Mouse (Mus musculus): ENCODE results near the gene Prpf31. TPM values are rescaled to one million over a fixed set of nuclear protein-coding genes. Genes with fewer than 3 reads are reported as not detected.

Prpf31 gene
- polyA plus RNA-seq, 1 experiment from 2014 or later = 66.3 TPM

DNA sequence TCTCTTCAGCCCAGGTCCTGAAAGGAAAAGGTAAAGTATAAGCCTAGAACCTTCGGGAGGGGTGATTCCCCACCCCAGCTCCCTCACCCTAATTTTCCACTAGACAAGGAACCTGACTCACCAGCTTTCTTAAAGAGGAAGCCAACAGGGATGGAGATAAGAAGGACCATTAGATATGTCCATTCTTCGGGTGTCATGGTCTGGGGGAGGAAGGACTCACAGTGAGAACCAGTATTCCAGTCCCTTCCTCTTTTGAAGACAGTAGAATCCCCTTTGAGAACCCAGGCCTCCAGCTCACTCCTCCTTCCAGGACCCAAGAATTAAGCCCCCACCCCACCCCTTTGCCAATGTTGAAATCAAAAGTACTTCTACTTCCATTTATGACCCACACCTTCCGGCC, 62.1 kb downstream of the Prpf31 start:
- Histone ChIP-seq H3K36me3 (ENCODE audit: insufficient read depth, low read length) (0 out of 2 replicates have a peak, but pooled peaks cover 12% of the 10 kb centered on the region), H3K27me3 (ENCODE audit: insufficient read depth, low read length) (no peaks in the 10 kb centered on the region), H3K9ac (ENCODE audit: low read depth, low read length) (peak overlapping the region; percentile 89), H3K4me1 (replicated peaks; ENCODE audit: insufficient read depth, low read length) (peaks cover 17% of the 10 kb centered on the region), H3K4me2 (ENCODE audit: low read length) (peak overlapping the region; percentile 94), H3K9me3 (replicated peaks; ENCODE audit: low read length) (no peaks in the 10 kb centered on the region), H3K4me3 (replicated peaks; ENCODE audit: low read depth, low read length) (peak overlapping the region; percentile 81), H3K27ac (peak overlapping the region; percentile 95; the same call in 1 of the 2 replicates)
- no peak for DNase-seq (ENCODE audit: low spot score)
- WGBS = 32% methylated on average over 3 of the region's 3 CpGs
- no peak for TF ChIP-seq CTCF (IDR thresholded peaks at IDR 0.05; ENCODE audit: low read depth)
- ATAC-seq (replicated peaks; ENCODE audit: low FRiP score, low read depth) = no peak

Small RNA genes lying within 50 kb of the gene (microRNA-seq; reads per million reads assigned to microRNA genes)
- gene Gm25100 (not detected), gene Mir3572 (1.4 reads per million)

Other genes with a start within 250 kb of the Prpf31 start
- 0.67 and 1.1 TPM in 2 replicates for gene Cacng8, start 239.3 kb upstream of the Prpf31 start, polyA plus RNA-seq (2015; fragmentation: Nextera tagmentation; extraction: Ambion mirVana)
- 0.11 TPM in 1 of 2 replicates, not detected in the other for gene Cacng6, start 205.8 kb upstream of the Prpf31 start, polyA plus RNA-seq (2015; fragmentation: Nextera tagmentation; extraction: Ambion mirVana)
- 0.80 and 0.88 TPM in 2 replicates for gene Tarm1, start 127.4 kb upstream of the Prpf31 start, polyA plus RNA-seq (2015; fragmentation: Nextera tagmentation; extraction: Ambion mirVana)
- 0.14 TPM in 1 of 2 replicates, not detected in the other for gene Oscar, start 13.8 kb upstream of the Prpf31 start, polyA plus RNA-seq (2015; fragmentation: Nextera tagmentation; extraction: Ambion mirVana)
- gene Ndufa3, start 12.6 kb upstream of the Prpf31 start, polyA plus RNA-seq (2015; fragmentation: Nextera tagmentation; extraction: Ambion mirVana) = 637 and 674 TPM in 2 replicates
- gene Tfpt, start 56 bp upstream of the Prpf31 start, polyA plus RNA-seq (2015; fragmentation: Nextera tagmentation; extraction: Ambion mirVana) = 17.0 and 19.3 TPM in 2 replicates
- gene Cnot3, start 15.3 kb downstream of the Prpf31 start, polyA plus RNA-seq (2015; fragmentation: Nextera tagmentation; extraction: Ambion mirVana) = 39.0 and 41.7 TPM in 2 replicates
- 17.5 and 18.5 TPM in 2 replicates for gene Leng1, start 35.9 kb downstream of the Prpf31 start, polyA plus RNA-seq (2015; fragmentation: Nextera tagmentation; extraction: Ambion mirVana)
- gene Tmc4, start 47.6 kb downstream of the Prpf31 start, polyA plus RNA-seq (2015; fragmentation: Nextera tagmentation; extraction: Ambion mirVana) = 27.9 and 28.1 TPM in 2 replicates
- 228 and 235 TPM in 2 replicates for gene Tsen34, start 62.9 kb downstream of the Prpf31 start, polyA plus RNA-seq (2015; fragmentation: Nextera tagmentation; extraction: Ambion mirVana)
- 55.2 and 60.0 TPM in 2 replicates for gene Mboat7, start 63.5 kb downstream of the Prpf31 start, polyA plus RNA-seq (2015; fragmentation: Nextera tagmentation; extraction: Ambion mirVana)
- gene Rps9, start 74.0 kb downstream of the Prpf31 start, polyA plus RNA-seq (2015; fragmentation: Nextera tagmentation; extraction: Ambion mirVana) = 1,586 and 1,624 TPM in 2 replicates
- 1.3 and 1.4 TPM in 2 replicates for gene Pirb, start 90.4 kb downstream of the Prpf31 start, polyA plus RNA-seq (2015; fragmentation: Nextera tagmentation; extraction: Ambion mirVana)
- not detected in 2 replicates for gene Gm15448, start 195.7 kb downstream of the Prpf31 start, polyA plus RNA-seq (2015; fragmentation: Nextera tagmentation; extraction: Ambion mirVana)
- 0.17 and 0.24 TPM in 2 replicates for gene Pira2, start 215.1 kb downstream of the Prpf31 start, polyA plus RNA-seq (2015; fragmentation: Nextera tagmentation; extraction: Ambion mirVana)

All from kidney, postnatal 0 days (tissue).